Mouse (Mus musculus): ENCODE measurements around the gene Rad51ap1. TPM values are rescaled to one million over a fixed set of nuclear protein-coding genes. Genes with fewer than 3 reads are reported as not detected.

Gene Rad51ap1
- polyA plus RNA-seq, 1 experiment, result 26.8 TPM

- Histone ChIP-seq H3K4me3 (ENCODE audit: insufficient read depth, low read length) (peak overlapping the region; percentile 91), H3K4me1 (ENCODE audit: control insufficient read depth, insufficient read depth, low read length) (peaks cover 8% of the 10 kb centered on the region), H3K27ac (ENCODE audit: insufficient read depth, low read depth, low read length) (0 out of 2 replicates have a peak overlapping the region, but pooled peaks have one; percentile 14)
- TF ChIP-seq POLR2A (IDR thresholded peaks at IDR 0.05; ENCODE audit: borderline replicate concordance, low read depth, low read length), result no peak
- TF ChIP-seq CTCF (IDR thresholded peaks at IDR 0.05; ENCODE audit: low read depth, low read length), result no peak
These were observed 417 bp downstream of the Rad51ap1 start for GRCm38 (mm10) chr6:126938853-126939486.

GRCm38 (mm10) chr6:126938047-126938446 is 1.3 kb downstream of the Rad51ap1 start:
- Histone ChIP-seq H3K27ac (ENCODE audit: insufficient read depth, low read depth, low read length) (no peak overlapping the region), H3K4me3 (ENCODE audit: insufficient read depth, low read length) (peak overlapping the region; percentile 91; the same call in 1 of the 2 replicates), H3K4me1 (ENCODE audit: control insufficient read depth, insufficient read depth, low read length) (peaks cover 8% of the 10 kb centered on the region)
- TF ChIP-seq POLR2A (IDR thresholded peaks at IDR 0.05; ENCODE audit: borderline replicate concordance, low read depth, low read length) (no peak), CTCF (IDR thresholded peaks at IDR 0.05; ENCODE audit: low read depth, low read length) (no peak)

DNA sequence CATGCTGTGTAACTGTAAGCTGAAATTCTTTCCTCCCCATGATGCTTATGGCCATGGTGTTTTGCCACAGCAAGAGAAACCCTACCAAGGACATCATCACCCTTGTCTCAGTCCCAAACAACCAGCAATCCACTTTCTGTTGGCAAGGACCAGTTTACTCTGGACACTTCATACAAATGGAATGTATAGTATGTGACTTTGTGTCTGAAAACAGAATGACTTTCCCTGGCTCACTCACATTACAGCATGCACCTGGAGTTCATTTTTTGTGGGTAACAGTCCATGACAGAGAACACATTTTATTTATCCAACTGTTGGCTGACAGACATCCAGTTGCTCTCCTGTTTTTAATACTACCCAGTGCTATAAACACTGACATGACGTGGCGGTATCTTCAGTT is 6.5 kb downstream of the Rad51ap1 start:
- no peak overlapping the region for H3K4me3 ChIP-seq (ENCODE audit: insufficient read depth, low read length)
- TF ChIP-seq POLR2A (IDR thresholded peaks at IDR 0.05; ENCODE audit: borderline replicate concordance, low read depth, low read length) (no peak), CTCF (IDR thresholded peaks at IDR 0.05; ENCODE audit: low read depth, low read length) (no peak)
- H3K27ac ChIP-seq (ENCODE audit: insufficient read depth, low read depth, low read length), result no peak overlapping the region
- H3K4me1 ChIP-seq (ENCODE audit: control insufficient read depth, insufficient read depth, low read length), result no peaks in the 10 kb centered on the region

GRCm38 (mm10) chr6:126921111-126921881 is 18.1 kb downstream of the Rad51ap1 start, which contains the start of gene Dyrk4:
Dyrk4 (minus strand) TSS chr6:126921839.
- H3K27ac ChIP-seq (ENCODE audit: insufficient read depth, low read depth, low read length), result no peak within 1 kb of the TSS

DNA sequence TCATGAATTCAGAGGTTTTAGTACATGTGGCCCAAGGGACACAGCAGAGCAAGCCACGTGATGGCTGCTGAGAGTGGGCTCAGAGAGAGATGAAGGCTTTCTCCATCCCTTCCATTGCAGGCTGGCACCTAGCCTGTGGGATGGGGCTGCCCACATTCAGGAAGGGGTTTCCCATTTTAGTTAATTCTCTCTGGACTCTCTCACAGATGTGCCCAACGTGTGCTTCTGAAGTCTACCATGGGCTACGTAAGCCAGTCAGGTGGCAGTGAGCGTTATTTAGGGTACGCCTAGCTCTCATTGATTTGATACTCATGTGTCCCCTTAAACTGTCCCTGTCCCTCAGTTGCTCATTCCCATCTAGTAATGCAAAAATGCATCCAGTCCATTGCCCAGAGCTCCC is 24.5 kb downstream of the Rad51ap1 start:
- Histone ChIP-seq H3K27ac (ENCODE audit: insufficient read depth, low read depth, low read length) (no peak overlapping the region), H3K4me1 (ENCODE audit: control insufficient read depth, insufficient read depth, low read length) (peaks cover 7% of the 10 kb centered on the region), H3K4me3 (ENCODE audit: insufficient read depth, low read length) (no peak overlapping the region)
- TF ChIP-seq CTCF (IDR thresholded peaks at IDR 0.05; ENCODE audit: low read depth, low read length) (no peak), POLR2A (IDR thresholded peaks at IDR 0.05; ENCODE audit: borderline replicate concordance, low read depth, low read length) (no peak)

More at GRCm38 (mm10) chr6:126921111-126921881, 18.1 kb downstream of the Rad51ap1 start, which contains the start of gene Dyrk4:
- no peaks in the 10 kb centered on the region for H3K4me1 ChIP-seq (ENCODE audit: control insufficient read depth, insufficient read depth, low read length)
- no peak for TF ChIP-seq POLR2A (IDR thresholded peaks at IDR 0.05; ENCODE audit: borderline replicate concordance, low read depth, low read length)
- no peak for TF ChIP-seq CTCF (IDR thresholded peaks at IDR 0.05; ENCODE audit: low read depth, low read length)
- H3K4me3 ChIP-seq (ENCODE audit: insufficient read depth, low read length), result no peak within 1 kb of the TSS

GRCm38 (mm10) chr6:126910727-126911126 is 28.7 kb downstream of the Rad51ap1 start:
- no peak overlapping the region for H3K27ac ChIP-seq (ENCODE audit: insufficient read depth, low read depth, low read length)

GRCm38 (mm10) chr6:126907876-126908275 is 31.5 kb downstream of the Rad51ap1 start:
- Histone ChIP-seq H3K4me3 (ENCODE audit: insufficient read depth, low read length) (no peak overlapping the region), H3K27ac (ENCODE audit: insufficient read depth, low read depth, low read length) (no peak overlapping the region), H3K4me1 (ENCODE audit: control insufficient read depth, insufficient read depth, low read length) (peaks cover 7% of the 10 kb centered on the region)
- TF ChIP-seq POLR2A (IDR thresholded peaks at IDR 0.05; ENCODE audit: borderline replicate concordance, low read depth, low read length) (no peak), CTCF (IDR thresholded peaks at IDR 0.05; ENCODE audit: low read depth, low read length) (no peak)

More at GRCm38 (mm10) chr6:126910727-126911126, 28.7 kb downstream of the Rad51ap1 start:
- Histone ChIP-seq H3K4me1 (ENCODE audit: control insufficient read depth, insufficient read depth, low read length) (peaks cover 7% of the 10 kb centered on the region), H3K4me3 (ENCODE audit: insufficient read depth, low read length) (peak overlapping the region; percentile 37)
- TF ChIP-seq CTCF (IDR thresholded peaks at IDR 0.05; ENCODE audit: low read depth, low read length) (no peak), POLR2A (IDR thresholded peaks at IDR 0.05; ENCODE audit: borderline replicate concordance, low read depth, low read length) (no peak)

- TF ChIP-seq CTCF (IDR thresholded peaks at IDR 0.05; ENCODE audit: low read depth, low read length), result no peak
- no peak for TF ChIP-seq POLR2A (IDR thresholded peaks at IDR 0.05; ENCODE audit: borderline replicate concordance, low read depth, low read length)
- Histone ChIP-seq H3K4me1 (ENCODE audit: control insufficient read depth, insufficient read depth, low read length) (peaks cover 7% of the 10 kb centered on the region), H3K27ac (ENCODE audit: insufficient read depth, low read depth, low read length) (no peak overlapping the region), H3K4me3 (ENCODE audit: insufficient read depth, low read length) (no peak overlapping the region)
These were observed 32.0 kb downstream of the Rad51ap1 start for GRCm38 (mm10) chr6:126907378-126907777.

GRCm38 (mm10) chr6:126877118-126877517 is 62.3 kb downstream of the Rad51ap1 start:
- no peak overlapping the region for H3K4me3 ChIP-seq (ENCODE audit: insufficient read depth, low read length)
- H3K4me1 ChIP-seq (ENCODE audit: control insufficient read depth, insufficient read depth, low read length), result peaks cover 6% of the 10 kb centered on the region; the same call in 1 of the 2 replicates
- no peak for TF ChIP-seq CTCF (IDR thresholded peaks at IDR 0.05; ENCODE audit: low read depth, low read length)
- no peak for TF ChIP-seq POLR2A (IDR thresholded peaks at IDR 0.05; ENCODE audit: borderline replicate concordance, low read depth, low read length)
- H3K27ac ChIP-seq (ENCODE audit: insufficient read depth, low read depth, low read length), result no peak overlapping the region

Other genes with a start within 250 kb of the Rad51ap1 start
- not detected in 2 replicates for gene Kcna6, start 198.9 kb downstream of the Rad51ap1 start, polyA plus RNA-seq (2012; ENCODE audit: insufficient read depth, insufficient read length, missing spikeins)
- 44.3 and 49.2 TPM in 2 replicates for gene Ndufa9, start 90.5 kb downstream of the Rad51ap1 start, polyA plus RNA-seq (2012; ENCODE audit: insufficient read depth, insufficient read length, missing spikeins)
- 0.42 and 1.0 TPM in 2 replicates for gene Akap3, start 86.5 kb downstream of the Rad51ap1 start, polyA plus RNA-seq (2012; ENCODE audit: insufficient read depth, insufficient read length, missing spikeins)
- not detected in 2 replicates for gene Dyrk4, start 17.7 kb downstream of the Rad51ap1 start, polyA plus RNA-seq (2012; ENCODE audit: insufficient read depth, insufficient read length, missing spikeins)
- gene D6Wsu163e, start 375 bp upstream of the Rad51ap1 start, polyA plus RNA-seq (2012; ENCODE audit: insufficient read depth, insufficient read length, missing spikeins), result 39.7 TPM in 2 replicates
- gene Fgf6, start 76.0 kb upstream of the Rad51ap1 start, polyA plus RNA-seq (2012; ENCODE audit: insufficient read depth, insufficient read length, missing spikeins), result not detected in 2 replicates
- gene Fgf23, start 133.3 kb upstream of the Rad51ap1 start, polyA plus RNA-seq (2012; ENCODE audit: insufficient read depth, insufficient read length, missing spikeins), result not detected in 2 replicates
- gene Tigar, start 170.0 kb upstream of the Rad51ap1 start, polyA plus RNA-seq (2012; ENCODE audit: insufficient read depth, insufficient read length, missing spikeins), result 3.4 and 5.3 TPM in 2 replicates
- gene Ccnd2, start 212.6 kb upstream of the Rad51ap1 start, polyA plus RNA-seq (2012; ENCODE audit: insufficient read depth, insufficient read length, missing spikeins), result 1.3 and 1.7 TPM in 2 replicates